Mouse (Mus musculus) E14TG2a.4 (cell line): ENCODE measurements around the gene Zfhx3.

Source experiments
- CTCF ChIP-seq: conservative IDR thresholded peaks from 2 replicates; pipeline ENCODE4 v1.5.1; 2014; ENCODE audit warnings: low read length
- NANOG ChIP-seq: IDR thresholded peaks from 2 replicates; pipeline ENCODE4 v1.6.1; 2014; ENCODE audit warnings: borderline replicate concordance, low read length, mixed read lengths
- POU5F1 ChIP-seq: IDR thresholded peaks from 2 replicates; pipeline ENCODE4 v1.6.1; 2014; ENCODE audit warnings: low read length, borderline replicate concordance

DNA sequence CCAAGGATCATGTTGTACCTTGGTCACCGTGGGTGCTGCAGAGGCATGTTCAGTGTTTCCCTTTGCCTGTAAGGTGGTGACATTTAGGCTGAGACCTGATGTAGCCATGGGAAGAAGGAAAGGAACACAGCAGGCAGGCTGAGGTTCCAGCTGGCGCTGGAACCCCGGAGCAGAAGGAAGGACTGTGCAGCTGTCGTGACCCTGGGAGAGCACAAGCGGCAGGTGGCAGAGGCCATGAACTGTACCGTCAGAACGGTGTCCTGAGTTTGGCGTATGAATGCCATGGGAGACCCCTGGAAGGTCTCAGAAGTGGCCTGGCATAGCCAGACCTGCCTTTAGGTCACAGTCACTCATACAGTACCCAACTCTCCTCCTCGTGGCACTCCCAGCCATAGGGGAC lies 939.6 kb downstream of the Zfhx3 start:
- TF ChIP-seq CTCF (no peak), NANOG (no peak), POU5F1 (no peak)
